Mouse (Mus musculus) left cerebral cortex, postnatal 25 days (tissue): ENCODE data around the gene Eif2b3. TPM values are rescaled to one million over a fixed set of nuclear protein-coding genes. Genes with fewer than 3 reads are reported as not detected.

Experiments
- DNase-seq, 2 experiments: peaks; one replicate each; pipeline ENCODE4 v3.0.0; 2022; ENCODE audit warnings: low spot score in 2 of 2, mixed read lengths in 1 of 2
- intact Hi-C: fragments of 180-260 bp; cut with DNase I; formaldehyde crosslinking; loops from one replicate; pipeline ENCODE4 v1.15.1; 2025
- total RNA-seq, 2 experiments: library from RNA; stranded (reverse); gene quantifications; 2 replicates each; pipeline ENCODE4 v1.2.3; 2021

The Eif2b3 gene
- total RNA-seq, 2 experiments from 2014 or later: 18.5 to 19.7 TPM

- DNase-seq: no peak
- intact Hi-C loops: no loop called here
These were observed 9.0 kb upstream of the Eif2b3 start for GRCm38 (mm10) chr4:117010231-117010630.

- intact Hi-C loops: no loop called here
- no peak for DNase-seq
These were observed 5.6 kb upstream of the Eif2b3 start for GRCm38 (mm10) chr4:117013596-117013995.

- intact Hi-C loops: loop anchor here (5.0 kb wide), 1 partner anchor 127 kb away; no protein-coding TSS in a partner anchor
- no peak for DNase-seq
These were observed 4.2 kb upstream of the Eif2b3 start for GRCm38 (mm10) chr4:117014901-117015415.

- no peak for DNase-seq
- intact Hi-C loops: loop anchor here (5.0 kb wide), 1 partner anchor 125 kb away; no protein-coding TSS in a partner anchor
These were observed 1.5 kb upstream of the Eif2b3 start for GRCm38 (mm10) chr4:117017738-117018137.

DNA sequence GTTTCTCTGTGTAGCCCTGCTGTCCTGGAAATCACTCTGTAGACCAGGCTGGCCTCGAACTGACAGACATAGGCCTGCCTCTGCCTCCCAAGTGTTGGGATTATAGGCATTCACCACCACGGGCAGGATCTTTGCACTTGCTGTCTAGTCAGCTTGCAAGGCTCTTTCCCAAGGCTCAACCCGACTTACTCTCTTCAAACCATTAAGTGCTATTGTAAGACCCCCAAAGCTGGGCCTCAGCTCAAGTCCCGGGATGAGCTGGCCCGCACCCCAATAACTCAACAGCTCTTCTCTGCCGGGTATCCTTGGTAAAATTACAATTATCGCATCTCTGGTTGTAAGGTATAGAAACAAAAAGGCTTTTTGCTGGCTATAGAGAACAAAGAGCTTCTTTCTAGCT, 875 bp upstream of the Eif2b3 start:
- DNase-seq: no peak
- intact Hi-C loops: loop anchor here (5.0 kb wide), 1 partner anchor 124 kb away; no protein-coding TSS in a partner anchor

DNA sequence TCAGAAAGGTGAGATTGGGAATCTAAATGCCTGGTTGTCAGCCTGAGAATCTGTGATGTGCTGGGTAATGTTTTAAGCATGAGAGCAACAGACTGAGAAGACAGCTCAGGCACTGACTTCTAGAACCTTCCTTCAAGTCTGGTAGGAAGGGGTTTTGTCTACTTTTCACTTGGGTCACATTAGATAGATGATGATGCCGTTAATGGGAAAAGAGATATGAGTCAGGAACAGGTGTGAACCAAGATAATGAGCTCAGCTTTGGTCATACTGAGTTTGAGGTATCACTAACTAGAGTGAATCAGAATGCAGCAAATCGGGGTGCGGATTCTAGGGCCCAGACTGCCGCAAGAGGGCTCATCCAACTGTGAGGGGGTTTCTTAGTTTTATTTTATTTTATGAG, 4.3 kb downstream of the Eif2b3 start:
- DNase-seq: no peak
- intact Hi-C loops: no loop called here

- no peak for DNase-seq
These were observed 11.9 kb downstream of the Eif2b3 start for GRCm38 (mm10) chr4:117031105-117031504.

DNA sequence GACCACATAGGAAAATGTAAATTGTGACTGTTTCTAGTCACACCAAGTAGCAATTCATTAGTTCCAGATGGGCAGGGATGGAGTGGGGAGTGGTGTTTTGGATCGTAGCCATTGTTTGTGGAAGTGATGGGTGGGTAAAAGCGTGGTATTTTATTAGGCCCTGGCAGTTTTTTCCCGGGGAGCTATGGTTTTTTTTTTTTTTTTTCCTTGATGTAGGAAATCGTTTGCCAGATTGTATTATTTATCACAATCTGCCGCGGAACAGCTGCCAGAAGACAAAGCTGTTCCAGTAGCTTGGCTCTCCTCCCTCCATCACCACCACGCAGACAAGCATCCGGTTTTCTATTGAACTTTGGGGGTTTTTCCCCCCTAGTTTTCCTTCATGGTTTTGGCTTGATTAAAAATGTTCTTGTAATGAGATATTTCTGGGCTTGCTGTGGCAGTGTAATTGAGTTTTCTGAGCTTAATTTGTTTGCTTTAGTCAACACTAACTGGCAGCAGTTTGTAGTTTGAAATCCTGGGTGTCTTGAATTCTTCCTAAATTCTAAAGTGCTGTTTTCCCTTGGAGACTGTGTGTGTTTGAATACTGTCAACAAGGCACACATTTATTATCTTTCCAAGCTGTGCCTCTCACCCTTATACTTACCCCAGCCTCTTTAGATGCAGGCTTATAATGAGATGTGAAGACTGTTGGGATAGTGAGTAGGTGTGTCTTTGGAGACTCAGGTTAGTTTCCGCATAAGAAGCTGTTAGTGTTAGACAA, 20.9 kb downstream of the Eif2b3 start:
- intact Hi-C loops: no loop called here

More at GRCm38 (mm10) chr4:117031105-117031504, 11.9 kb downstream of the Eif2b3 start:
- intact Hi-C loops: no loop called here

GRCm38 (mm10) chr4:117040791-117041190, 21.6 kb downstream of the Eif2b3 start:
- intact Hi-C loops: no loop called here
- no peak for DNase-seq

More for the DNA sequence above, 20.9 kb downstream of the Eif2b3 start:
- DNase-seq: peak; percentile 52 to 53

- DNase-seq: no peak
- intact Hi-C loops: no loop called here
These were observed 22.1 kb downstream of the Eif2b3 start for GRCm38 (mm10) chr4:117041283-117041721.

DNA sequence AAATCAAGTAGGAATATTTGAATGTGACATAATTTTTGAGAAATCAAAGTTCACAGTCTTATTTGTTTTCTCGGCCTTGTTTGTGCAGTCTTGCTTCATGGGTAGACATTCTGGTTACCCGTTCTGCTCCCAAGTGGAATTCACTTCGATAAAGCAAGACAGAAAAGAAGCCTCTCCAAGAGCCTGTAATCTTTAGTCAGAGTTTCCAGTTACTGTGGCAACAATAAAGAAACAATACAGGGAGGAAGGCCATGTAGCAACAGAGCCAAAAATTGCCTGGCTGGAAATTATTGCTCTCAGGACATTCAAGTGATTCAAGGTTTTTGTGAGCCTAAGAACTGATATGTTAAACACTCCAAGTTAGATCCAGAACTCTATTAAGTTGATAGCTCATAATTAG, 29.6 kb downstream of the Eif2b3 start:
- no peak for DNase-seq
- intact Hi-C loops: no loop called here

GRCm38 (mm10) chr4:117049485-117049884, 30.3 kb downstream of the Eif2b3 start:
- DNase-seq: no peak
- intact Hi-C loops: no loop called here

GRCm38 (mm10) chr4:117052626-117053025, 33.4 kb downstream of the Eif2b3 start:
- intact Hi-C loops: no loop called here
- no peak for DNase-seq

GRCm38 (mm10) chr4:117053956-117054355, 34.8 kb downstream of the Eif2b3 start:
- no peak for DNase-seq
- intact Hi-C loops: no loop called here

GRCm38 (mm10) chr4:117056102-117056501, 36.9 kb downstream of the Eif2b3 start:
- DNase-seq: no peak
- intact Hi-C loops: no loop called here

DNA sequence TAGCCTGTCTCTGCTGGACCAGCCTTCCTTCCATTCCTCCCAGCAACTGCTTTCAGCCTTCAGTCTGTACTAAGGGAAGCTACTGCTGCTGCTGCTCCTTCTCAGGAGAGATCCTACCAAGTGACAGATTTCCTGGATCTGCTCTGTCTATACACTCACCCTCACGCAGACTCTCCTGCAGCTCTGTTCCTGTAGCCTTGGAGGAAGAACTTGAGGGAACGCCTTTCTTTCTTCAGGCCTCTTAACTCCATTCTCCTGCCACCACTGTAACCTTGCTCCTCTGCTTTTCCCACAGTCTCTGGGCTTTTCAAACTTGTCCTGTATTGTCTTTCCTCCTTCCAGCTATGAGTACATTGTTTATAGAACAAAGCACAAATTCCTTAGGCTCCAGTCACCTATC, 37.3 kb downstream of the Eif2b3 start:
- intact Hi-C loops: no loop called here
- DNase-seq: no peak

DNA sequence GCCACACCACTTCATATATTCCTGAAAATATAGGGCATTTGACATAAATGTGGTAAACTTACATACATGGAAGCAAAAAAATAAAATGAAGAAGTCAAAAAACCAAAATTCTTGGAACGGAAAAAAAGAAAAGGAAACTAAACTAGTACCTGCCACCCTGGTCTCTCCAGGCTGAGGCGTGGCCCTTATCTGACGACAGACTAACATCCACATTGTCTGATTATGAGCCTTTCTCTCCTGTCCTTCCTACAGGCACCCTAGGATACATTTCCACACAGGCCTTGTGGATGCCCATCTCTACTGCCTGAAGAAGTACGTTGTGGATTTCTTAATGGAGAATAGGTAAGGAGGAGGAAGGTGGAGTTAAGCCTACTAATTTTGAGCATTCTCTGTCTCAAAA, 39.3 kb downstream of the Eif2b3 start:
- no peak for DNase-seq
- intact Hi-C loops: no loop called here

- intact Hi-C loops: no loop called here
- DNase-seq: no peak
These were observed 43.6 kb downstream of the Eif2b3 start for GRCm38 (mm10) chr4:117062700-117063390.

DNA sequence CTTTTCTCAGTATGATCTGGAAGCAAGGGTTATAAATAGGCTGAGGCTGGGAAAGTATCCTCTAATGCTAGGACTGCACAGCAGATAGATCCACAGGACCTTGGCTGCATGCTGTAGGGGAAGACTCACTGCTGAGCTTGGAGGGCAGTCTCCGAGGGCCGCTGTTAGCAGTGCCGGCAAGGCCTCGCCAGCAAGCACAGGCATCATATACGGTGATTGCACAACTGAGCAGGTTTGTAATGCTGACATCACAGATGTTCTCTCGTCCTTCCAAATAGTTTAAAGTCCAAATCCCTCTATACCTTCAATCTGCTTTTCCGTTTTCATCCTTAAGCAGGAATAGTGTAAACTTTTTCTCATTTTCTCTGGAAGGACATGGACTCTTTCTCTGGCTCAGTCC, 48.8 kb downstream of the Eif2b3 start:
- intact Hi-C loops: no loop called here

DNA sequence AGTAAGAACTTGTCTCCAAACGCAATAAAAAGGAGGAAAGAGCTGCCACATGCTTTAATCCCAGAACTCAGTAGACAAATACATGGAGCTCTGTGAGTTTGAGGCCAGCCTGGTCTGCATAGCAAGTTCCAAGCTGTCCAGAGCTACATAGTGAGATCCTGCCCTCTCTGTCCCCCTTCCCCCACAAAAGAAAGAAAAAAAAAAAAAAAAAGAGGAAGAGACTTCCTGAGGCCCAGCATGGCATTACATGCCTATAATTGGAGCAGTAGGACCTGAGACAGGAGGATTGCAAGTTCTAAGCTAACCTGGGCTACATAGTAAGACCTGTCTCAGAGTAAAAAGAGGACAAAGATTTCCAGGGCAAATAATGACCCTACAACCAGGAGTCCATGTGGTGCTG, 50.4 kb downstream of the Eif2b3 start:
- intact Hi-C loops: no loop called here
- DNase-seq: no peak

More for the DNA sequence above, 48.8 kb downstream of the Eif2b3 start:
- no peak for DNase-seq

GRCm38 (mm10) chr4:117070624-117071023, 51.4 kb downstream of the Eif2b3 start:
- no peak for DNase-seq
- intact Hi-C loops: no loop called here
